Mouse (Mus musculus): ENCODE data around the gene Ccdc3. TPM values are rescaled to one million over a fixed set of nuclear protein-coding genes. Genes with fewer than 3 reads are reported as not detected.

Gene Ccdc3
- polyA plus RNA-seq, 1 experiment from 2014 or later, result 10.2 TPM

DNA sequence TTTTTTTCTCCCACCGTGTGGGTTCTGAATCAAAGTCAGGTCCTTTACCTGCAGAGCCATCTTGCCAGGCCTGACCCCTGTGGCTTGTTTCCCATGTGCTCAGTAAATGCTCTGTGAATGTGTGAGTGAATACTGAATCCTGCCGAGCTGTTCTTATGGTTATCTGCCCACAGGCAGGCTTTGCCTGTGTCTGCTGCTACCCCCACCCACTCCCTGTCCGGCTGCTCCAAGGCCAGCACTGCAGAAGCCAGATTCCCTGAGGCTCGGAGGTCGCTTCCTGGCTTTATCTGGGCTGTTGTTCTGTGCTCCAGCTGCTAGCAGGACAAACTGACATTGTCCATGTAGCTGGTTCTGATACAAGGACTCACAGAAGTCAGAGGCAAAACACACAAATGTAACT lies 25.2 kb downstream of the Ccdc3 start:
- Histone ChIP-seq H3K27ac (no peak overlapping the region), H3K4me2 (no peak overlapping the region), H3K4me1 (peaks cover 25% of the 10 kb centered on the region), H3K4me3 (no peak overlapping the region), H3K9me3 (replicated peaks) (no peaks in the 10 kb centered on the region), H3K9ac (no peak overlapping the region), H3K36me3 (no peaks in the 10 kb centered on the region), H3K27me3 (replicated peaks) (no peaks in the 10 kb centered on the region)
- ATAC-seq, result no peak
- 28% methylated on average over 5 of the region's 5 CpGs for WGBS (ENCODE audit: insufficient replicate concordance)

GRCm38 (mm10) chr2:5165941-5166361 lies 28.4 kb downstream of the Ccdc3 start:
- Histone ChIP-seq H3K4me2 (no peak overlapping the region), H3K9ac (no peak overlapping the region), H3K27ac (no peak overlapping the region), H3K4me3 (no peak overlapping the region), H3K4me1 (peaks cover 25% of the 10 kb centered on the region), H3K27me3 (replicated peaks) (no peaks in the 10 kb centered on the region), H3K36me3 (no peaks in the 10 kb centered on the region), H3K9me3 (replicated peaks) (no peaks in the 10 kb centered on the region)
- 33% methylated on average over 4 of the region's 4 CpGs for WGBS (ENCODE audit: insufficient replicate concordance)
- no peak for ATAC-seq

GRCm38 (mm10) chr2:5166796-5167195 lies 29.2 kb downstream of the Ccdc3 start:
- Histone ChIP-seq H3K9me3 (replicated peaks) (no peaks in the 10 kb centered on the region), H3K4me3 (no peak overlapping the region), H3K27me3 (replicated peaks) (no peaks in the 10 kb centered on the region), H3K27ac (no peak overlapping the region), H3K9ac (no peak overlapping the region), H3K4me1 (peaks cover 16% of the 10 kb centered on the region), H3K36me3 (no peaks in the 10 kb centered on the region), H3K4me2 (no peak overlapping the region)
- ATAC-seq, result no peak
- 59% methylated on average over 2 of the region's 2 CpGs for WGBS (ENCODE audit: insufficient replicate concordance)

GRCm38 (mm10) chr2:5170815-5171214 lies 33.2 kb downstream of the Ccdc3 start:
- Histone ChIP-seq H3K4me3 (no peak overlapping the region), H3K36me3 (no peaks in the 10 kb centered on the region), H3K27me3 (replicated peaks) (no peaks in the 10 kb centered on the region), H3K4me1 (no peaks in the 10 kb centered on the region), H3K4me2 (no peak overlapping the region), H3K27ac (no peak overlapping the region), H3K9me3 (replicated peaks) (no peaks in the 10 kb centered on the region), H3K9ac (no peak overlapping the region)
- 61% methylated on average over 4 of the region's 4 CpGs for WGBS (ENCODE audit: insufficient replicate concordance)
- ATAC-seq, result no peak

DNA sequence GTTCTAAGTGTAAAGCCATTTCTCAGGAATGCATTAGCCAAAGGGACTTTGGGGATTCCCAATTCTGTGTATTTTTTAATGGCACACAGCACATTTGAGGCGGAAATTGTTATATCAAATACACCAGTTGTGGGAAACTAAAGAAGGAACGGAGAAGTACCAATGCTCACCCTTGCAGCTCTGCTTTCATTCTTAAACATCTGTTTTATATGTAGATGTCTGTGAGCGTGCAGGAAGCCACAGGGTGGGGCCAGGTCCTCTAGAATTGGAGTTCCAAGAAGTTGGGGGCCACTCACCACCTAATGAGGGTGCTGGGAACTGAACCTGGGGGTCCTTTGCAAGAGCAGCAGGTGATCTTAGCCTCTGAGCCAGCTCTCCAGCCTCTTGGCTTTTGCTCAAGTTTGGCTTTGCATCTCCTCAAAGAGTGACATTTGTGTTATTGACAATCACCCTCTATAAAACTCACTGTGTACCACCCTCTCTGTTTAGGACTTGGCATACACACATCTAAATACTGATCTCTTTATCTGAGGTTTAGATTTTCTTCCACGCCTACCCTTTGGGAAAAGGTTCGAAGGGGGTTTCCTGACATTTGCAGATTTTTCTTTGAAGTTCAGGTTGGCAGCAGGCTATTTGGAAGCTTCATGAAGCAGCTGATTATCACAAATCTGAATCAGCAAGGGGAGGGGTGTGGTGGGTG lies 33.9 kb downstream of the Ccdc3 start:
- Histone ChIP-seq H3K4me2 (no peak overlapping the region), H3K9ac (no peak overlapping the region), H3K36me3 (no peaks in the 10 kb centered on the region), H3K4me3 (no peak overlapping the region), H3K9me3 (replicated peaks) (no peaks in the 10 kb centered on the region), H3K27ac (no peak overlapping the region), H3K4me1 (no peaks in the 10 kb centered on the region), H3K27me3 (replicated peaks) (no peaks in the 10 kb centered on the region)
- 47% methylated on average over 5 of the region's 5 CpGs for WGBS (ENCODE audit: insufficient replicate concordance)
- no peak for ATAC-seq

DNA sequence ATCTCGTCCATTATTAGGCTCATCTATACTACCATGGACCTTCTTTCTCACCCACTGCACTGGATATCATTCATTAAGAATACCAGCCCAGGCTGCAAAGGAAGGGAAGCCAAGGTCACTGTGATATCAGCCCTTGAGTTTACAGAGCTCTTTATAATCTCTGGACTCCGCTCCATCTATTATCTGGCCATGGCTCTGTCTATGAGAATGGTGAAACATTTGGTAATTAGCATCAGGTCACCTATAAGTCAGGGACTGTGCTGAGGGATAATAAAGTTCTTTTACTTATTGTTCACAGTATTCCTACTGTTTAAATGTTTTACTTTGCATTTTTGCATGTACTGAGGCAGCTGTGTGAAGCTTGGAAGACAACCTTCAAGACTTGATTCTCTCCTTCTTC lies 35.2 kb downstream of the Ccdc3 start:
- ATAC-seq, result no peak
- Histone ChIP-seq H3K4me1 (no peaks in the 10 kb centered on the region), H3K4me2 (no peak overlapping the region), H3K9ac (no peak overlapping the region), H3K9me3 (replicated peaks) (no peaks in the 10 kb centered on the region), H3K4me3 (no peak overlapping the region), H3K27me3 (replicated peaks) (no peaks in the 10 kb centered on the region), H3K36me3 (no peaks in the 10 kb centered on the region), H3K27ac (no peak overlapping the region)
- 57% methylated on average over 2 of the region's 2 CpGs for WGBS (ENCODE audit: insufficient replicate concordance)

GRCm38 (mm10) chr2:5174716-5175115 lies 37.1 kb downstream of the Ccdc3 start:
- Histone ChIP-seq H3K9me3 (replicated peaks) (no peaks in the 10 kb centered on the region), H3K27me3 (replicated peaks) (no peaks in the 10 kb centered on the region), H3K9ac (no peak overlapping the region), H3K36me3 (no peaks in the 10 kb centered on the region), H3K4me2 (no peak overlapping the region), H3K4me1 (no peaks in the 10 kb centered on the region), H3K4me3 (no peak overlapping the region), H3K27ac (no peak overlapping the region)
- no peak for ATAC-seq

- WGBS (ENCODE audit: insufficient replicate concordance), result 60% methylated on average over 5 of the region's 5 CpGs
- H3K9ac ChIP-seq, result no peak overlapping the region
- no peaks in the 10 kb centered on the region for H3K27me3 ChIP-seq (replicated peaks)
- no peaks in the 10 kb centered on the region for H3K36me3 ChIP-seq
- H3K4me1 ChIP-seq, result no peaks in the 10 kb centered on the region
- H3K4me2 ChIP-seq, result no peak overlapping the region
- H3K4me3 ChIP-seq, result no peak overlapping the region
- H3K27ac ChIP-seq, result no peak overlapping the region
- no peaks in the 10 kb centered on the region for H3K9me3 ChIP-seq (replicated peaks)
- no peak for ATAC-seq
Observed at GRCm38 (mm10) chr2:5181462-5182443, 44.2 kb downstream of the Ccdc3 start.

GRCm38 (mm10) chr2:5184166-5184565 lies 46.6 kb downstream of the Ccdc3 start:
- no peaks in the 10 kb centered on the region for H3K9me3 ChIP-seq (replicated peaks)
- no peak for ATAC-seq
- 53% methylated on average over 4 of the region's 4 CpGs for WGBS (ENCODE audit: insufficient replicate concordance)
- H3K27me3 ChIP-seq (replicated peaks), result no peaks in the 10 kb centered on the region
- no peak overlapping the region for H3K9ac ChIP-seq
- H3K27ac ChIP-seq, result no peak overlapping the region
- no peak overlapping the region for H3K4me3 ChIP-seq
- no peaks in the 10 kb centered on the region for H3K4me1 ChIP-seq
- H3K4me2 ChIP-seq, result no peak overlapping the region
- H3K36me3 ChIP-seq, result no peaks in the 10 kb centered on the region

- no peak overlapping the region for H3K9ac ChIP-seq
- no peaks in the 10 kb centered on the region for H3K27me3 ChIP-seq (replicated peaks)
- H3K27ac ChIP-seq, result no peak overlapping the region
- no peak overlapping the region for H3K4me2 ChIP-seq
- H3K9me3 ChIP-seq (replicated peaks), result no peaks in the 10 kb centered on the region
- no peak for ATAC-seq
- H3K4me3 ChIP-seq, result no peak overlapping the region
- no peaks in the 10 kb centered on the region for H3K4me1 ChIP-seq
- WGBS (ENCODE audit: insufficient replicate concordance), result 57% methylated on average over 3 of the region's 3 CpGs
- H3K36me3 ChIP-seq, result no peaks in the 10 kb centered on the region
Observed at GRCm38 (mm10) chr2:5185631-5186030, 48.1 kb downstream of the Ccdc3 start.

DNA sequence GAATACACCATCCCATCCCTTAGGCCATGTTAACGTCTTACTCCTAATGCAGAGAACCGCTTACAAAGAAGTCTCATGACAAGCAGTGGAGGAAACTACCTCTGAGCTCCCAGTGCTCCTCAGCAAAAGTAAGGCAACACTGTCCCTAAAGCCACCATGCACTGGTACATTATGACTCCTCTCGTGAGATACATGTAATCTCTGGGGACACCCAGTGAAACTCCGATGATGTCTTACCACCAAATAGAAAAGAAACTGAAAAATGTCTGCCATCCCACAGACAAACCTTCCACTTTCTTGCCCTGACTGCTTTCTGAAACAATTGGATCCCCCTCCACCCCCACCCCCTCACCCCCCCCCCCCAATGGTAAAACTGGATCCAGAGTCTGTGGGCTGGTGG lies 54.6 kb downstream of the Ccdc3 start:
- H3K4me1 ChIP-seq, result no peaks in the 10 kb centered on the region
- ATAC-seq, result no peak
- WGBS (ENCODE audit: insufficient replicate concordance), result 69% methylated on average over 4 of the region's 4 CpGs

DNA sequence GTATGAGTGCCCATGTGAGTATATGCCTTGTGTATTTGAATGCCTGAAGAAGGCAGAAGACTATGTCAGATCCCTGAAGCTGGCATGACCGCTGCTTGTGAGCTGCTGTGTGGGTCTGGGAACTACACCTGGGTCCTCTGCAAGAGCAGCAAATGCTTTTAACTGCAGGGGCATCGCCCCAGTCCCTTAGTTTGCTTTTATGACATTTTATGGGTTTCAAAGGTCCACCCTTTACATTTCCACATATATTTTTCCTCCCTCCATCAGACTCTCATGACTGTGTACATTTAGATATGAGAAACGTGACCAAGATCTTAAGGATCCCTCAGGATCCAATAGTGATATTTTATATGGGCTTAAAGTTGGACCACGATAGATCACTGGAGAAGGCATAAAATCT lies 55.5 kb downstream of the Ccdc3 start:
- Histone ChIP-seq H3K4me2 (no peak overlapping the region), H3K27me3 (replicated peaks) (no peaks in the 10 kb centered on the region), H3K36me3 (no peaks in the 10 kb centered on the region), H3K27ac (no peak overlapping the region), H3K4me3 (no peak overlapping the region), H3K4me1 (no peaks in the 10 kb centered on the region), H3K9me3 (replicated peaks) (no peaks in the 10 kb centered on the region), H3K9ac (no peak overlapping the region)
- ATAC-seq, result no peak
- 54% methylated on average over 4 of the region's 4 CpGs for WGBS (ENCODE audit: insufficient replicate concordance)

More for the DNA sequence above, 54.6 kb downstream of the Ccdc3 start:
- Histone ChIP-seq H3K27ac (no peak overlapping the region), H3K4me3 (no peak overlapping the region), H3K36me3 (no peaks in the 10 kb centered on the region), H3K9ac (no peak overlapping the region), H3K9me3 (replicated peaks) (no peaks in the 10 kb centered on the region), H3K27me3 (replicated peaks) (no peaks in the 10 kb centered on the region), H3K4me2 (no peak overlapping the region)

Data from liver, embryonic 12.5 days (tissue).